Mouse (Mus musculus): ENCODE results near the gene Arpin.

Arpin gene

DNA sequence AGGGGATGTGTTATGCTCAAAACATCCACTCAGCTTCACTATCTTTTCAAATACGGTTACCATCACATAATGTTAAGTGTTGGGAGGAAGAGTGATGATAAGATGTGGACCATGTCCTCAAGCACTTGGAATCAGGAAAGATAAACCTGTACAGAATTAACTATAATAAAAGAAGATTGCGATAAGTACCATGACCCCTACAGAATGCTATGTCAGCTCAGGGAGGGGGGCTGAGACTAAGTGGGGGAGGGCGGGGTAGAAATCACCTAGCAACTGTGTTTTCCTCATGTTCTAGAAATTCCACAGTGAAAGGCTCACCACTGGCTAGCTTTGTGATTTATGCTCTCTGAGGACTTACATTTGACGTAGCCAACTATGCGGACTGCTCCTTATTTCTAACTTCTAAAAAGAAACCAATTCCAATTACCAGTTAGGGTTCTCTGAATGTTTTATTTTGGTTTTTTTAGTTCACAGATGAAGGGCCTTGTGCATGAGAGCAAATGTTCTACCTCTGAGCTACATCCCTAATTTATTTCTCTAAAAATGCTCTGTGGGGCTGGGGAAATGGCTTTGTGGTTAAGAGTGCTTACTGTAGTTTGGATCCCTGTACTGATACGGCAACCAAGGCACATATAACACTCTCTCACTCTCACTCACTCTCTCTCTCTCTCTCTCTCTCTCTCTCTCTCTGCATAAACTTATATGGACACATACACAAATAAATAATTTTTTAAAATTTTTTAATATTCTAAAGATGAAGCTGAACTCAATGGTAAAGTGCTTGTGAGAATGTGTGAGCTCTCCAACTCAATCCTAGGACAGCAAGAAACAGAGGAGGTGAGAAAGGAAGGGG is 42.4 kb downstream of the Arpin start:
- no peak for DNase-seq

DNA sequence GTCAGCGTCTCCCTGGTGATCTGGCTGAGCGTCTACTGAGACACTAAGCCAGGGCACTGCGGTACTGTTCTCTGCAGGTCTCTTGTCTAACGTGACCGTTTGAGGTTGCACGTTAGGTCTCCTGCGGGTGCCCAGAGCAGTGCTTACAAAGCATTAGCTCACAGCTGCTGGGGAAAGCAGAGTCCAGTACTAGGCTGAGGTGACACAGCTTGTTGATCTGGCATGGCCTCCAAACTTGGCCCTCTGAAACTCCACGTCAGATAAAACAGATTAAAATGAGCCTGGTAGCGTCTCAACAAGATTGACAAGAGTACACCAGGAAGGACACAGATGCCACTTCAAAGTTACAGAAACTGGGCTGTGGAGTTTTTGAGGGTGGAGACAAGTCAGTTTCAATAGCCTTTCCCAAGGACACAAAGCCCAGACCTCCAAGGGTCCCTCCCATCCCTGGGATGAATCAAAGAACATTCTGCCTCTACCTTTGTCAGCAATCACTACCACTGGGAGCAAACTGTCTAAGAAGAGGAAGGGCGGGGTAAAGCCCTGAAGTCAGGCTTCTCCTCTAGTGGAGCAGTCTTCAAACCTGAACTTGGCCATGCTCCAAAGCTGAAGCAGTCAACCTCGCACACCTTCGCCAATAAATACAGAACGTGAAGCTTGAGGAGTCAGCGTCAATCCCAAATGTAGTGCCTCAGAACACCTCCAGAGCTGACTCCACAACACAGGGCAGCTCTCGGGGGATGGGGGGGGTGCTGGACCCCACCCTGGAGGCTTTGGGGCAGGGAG is 44.5 kb downstream of the Arpin start:
- DNase-seq: no peak

DNA sequence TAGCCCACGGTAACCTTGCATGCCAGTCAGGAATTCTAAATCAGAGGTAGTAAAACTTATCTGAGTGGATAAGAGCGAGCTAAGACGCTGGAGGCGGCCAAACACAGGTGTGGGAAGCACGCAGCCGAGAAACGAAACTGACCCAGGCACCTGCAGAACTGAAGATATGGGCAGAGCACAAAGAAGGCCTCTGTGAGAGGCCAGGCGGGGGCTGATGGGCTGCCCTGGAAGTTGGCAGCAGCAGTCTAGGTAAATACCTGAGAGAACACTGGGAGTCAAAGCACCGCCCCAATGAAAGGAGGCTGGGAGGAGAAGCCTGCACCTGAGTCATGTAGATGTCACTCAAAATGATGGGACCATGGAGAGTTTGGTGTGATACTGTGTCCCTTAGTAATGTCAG is 46.6 kb downstream of the Arpin start:
- no peak for DNase-seq

DNA sequence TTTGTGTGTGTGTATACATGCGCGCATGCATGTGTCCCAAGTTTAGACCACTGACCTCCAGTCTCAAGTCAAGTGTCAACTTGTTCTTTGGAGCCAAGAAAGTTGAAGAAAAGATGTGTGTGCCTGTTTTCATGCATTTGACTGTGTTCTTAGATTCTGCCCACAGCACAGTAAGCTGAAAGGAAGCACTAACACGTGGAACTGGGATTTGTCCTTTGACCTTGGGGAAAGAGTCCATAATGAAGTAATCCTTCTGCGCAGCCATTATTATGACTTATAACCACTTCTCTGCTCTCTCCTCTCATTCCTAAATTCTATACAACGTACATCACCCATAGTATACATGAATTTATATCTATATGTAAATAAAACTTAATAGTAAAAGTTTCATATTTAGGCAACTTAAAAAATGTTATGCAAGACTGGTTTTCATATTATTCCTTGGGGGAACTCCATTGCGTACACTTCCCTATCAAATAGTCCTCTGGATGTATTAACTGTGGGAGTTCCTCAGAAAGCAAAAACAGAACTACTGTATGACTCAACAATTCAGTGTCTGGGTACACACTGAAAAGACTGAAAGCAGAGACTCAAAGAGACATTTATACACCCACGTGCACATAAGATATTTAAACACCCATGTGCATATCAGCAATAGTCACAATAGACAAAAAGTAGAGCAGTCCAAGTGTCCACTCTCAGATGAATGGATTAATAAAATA is 51.4 kb downstream of the Arpin start:
- no peak for DNase-seq

DNA sequence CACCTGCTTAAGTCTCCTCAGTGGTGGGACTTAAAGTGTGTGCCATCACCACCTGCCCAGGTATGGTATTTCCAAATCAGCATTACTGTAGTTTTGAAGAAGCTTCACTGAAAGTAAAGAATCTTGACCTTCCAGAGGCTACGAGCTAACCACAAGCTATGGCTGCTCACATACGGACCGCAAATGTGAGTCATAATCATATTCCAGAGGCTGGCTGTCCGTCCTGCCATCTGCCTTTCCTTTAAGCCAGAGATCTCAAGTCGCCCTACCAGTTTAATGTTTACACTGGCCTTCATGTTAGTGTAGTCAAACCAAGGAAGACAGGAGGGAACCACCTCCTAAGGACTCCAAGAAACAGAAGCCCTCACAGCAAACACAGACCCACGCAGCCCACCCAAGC is 53.3 kb downstream of the Arpin start:
- no peak for DNase-seq

DNA sequence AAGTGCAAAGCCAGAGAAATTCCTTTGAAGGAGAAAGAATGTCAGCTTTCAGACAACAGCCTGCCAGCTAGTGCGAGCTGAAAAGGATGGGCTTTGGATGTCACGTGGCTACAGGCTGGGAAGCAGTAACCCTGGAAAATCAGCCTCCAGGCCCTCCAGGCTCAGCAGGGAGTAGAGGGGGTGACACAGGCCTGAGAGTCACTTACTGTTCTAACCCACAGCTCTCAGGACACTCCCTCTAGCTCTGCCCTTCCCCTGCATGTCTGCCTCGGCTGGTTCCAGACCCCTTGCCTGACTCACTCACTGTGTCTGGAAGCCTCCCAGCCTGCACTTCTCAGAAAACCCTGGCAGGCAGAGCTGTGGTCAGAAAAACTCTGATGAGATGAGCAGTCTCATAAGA is 54.2 kb downstream of the Arpin start:
- DNase-seq: no peak

DNA sequence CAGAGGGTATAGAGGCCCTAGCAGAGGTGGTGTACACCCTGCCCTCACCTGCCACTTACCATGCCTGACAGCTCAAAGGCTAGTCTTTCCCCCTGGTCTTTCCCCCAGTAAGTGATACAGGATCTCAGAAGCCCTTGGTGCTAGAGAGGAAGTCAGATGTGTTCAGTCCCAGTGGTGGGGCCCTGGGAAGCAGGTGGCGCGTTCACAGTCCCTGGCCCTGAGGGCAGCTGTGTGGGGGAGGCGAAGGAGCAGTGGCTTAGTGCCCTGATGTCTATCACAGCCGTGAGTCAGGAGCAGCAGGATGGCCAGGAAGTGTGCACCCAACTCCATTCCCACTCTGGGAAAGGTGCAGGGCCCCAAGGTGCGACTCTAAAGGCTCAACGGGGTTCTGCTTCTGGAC is 55.1 kb downstream of the Arpin start:
- DNase-seq: no peak

DNA sequence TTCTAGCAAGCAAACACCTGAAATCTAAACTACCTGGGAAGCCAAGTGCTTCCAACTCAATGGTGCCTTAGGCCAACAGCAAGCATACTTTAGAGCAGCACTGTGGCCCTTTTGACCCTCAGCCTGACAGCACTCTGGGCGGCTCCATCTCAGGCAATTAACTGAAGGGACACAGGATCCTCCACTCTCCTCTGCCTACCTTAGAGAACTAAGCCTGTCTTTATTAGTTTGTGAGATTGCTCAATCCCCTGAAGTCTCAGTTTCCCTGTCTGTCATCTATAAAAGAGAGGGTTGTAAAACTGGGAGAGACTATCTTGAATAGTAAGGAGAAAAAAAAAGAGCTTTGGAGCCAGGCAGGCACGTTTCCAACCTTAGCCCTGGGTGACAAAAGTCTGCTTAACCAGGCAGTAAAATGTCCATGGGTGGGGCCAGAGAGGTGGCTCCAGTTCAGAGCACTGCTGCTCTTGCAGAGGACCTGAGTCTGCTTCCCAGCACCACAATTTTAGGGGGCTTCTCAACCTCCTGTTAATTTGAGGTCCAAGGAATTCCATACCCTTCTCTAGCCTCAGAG is 56.6 kb downstream of the Arpin start:
- no peak for DNase-seq
